Mouse (Mus musculus): ENCODE data around the gene Frmd4b. TPM values are rescaled to one million over a fixed set of nuclear protein-coding genes. Genes with fewer than 3 reads are reported as not detected.

Gene Frmd4b
- polyA plus RNA-seq, 1 experiment from 2014 or later = 17.5 TPM

DNA sequence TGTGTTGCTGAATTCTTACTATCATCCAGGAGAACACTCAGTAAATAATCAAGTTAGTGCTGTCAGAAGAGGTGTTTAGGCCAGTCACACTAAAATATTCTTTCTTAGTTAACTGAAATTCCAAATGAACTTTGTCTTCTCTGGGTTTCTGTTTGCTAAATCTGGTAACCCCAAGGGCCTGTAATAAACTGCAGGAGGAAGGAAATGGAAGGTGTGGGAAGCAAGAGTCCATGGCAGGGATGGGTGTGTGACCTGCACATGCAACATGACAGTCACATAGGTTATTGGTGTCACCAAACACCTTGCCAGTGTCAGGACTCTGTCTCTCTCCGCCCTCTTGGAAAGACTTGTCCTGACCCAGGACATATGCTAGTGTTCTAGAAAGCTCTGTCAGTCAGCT lies 270.4 kb downstream of the Frmd4b start:
- Histone ChIP-seq H3K27ac (replicated peaks; ENCODE audit: low read depth, low read length) (no peak overlapping the region), H3K9ac (ENCODE audit: low read depth, low read length) (no peak overlapping the region), H3K9me3 (ENCODE audit: control insufficient read depth, low read length) (no peaks in the 10 kb centered on the region), H3K4me3 (ENCODE audit: low read depth, low read length) (no peak overlapping the region), H3K36me3 (ENCODE audit: control insufficient read depth, insufficient read depth, low read length) (no peaks in the 10 kb centered on the region), H3K4me2 (ENCODE audit: low read depth, low read length) (no peak overlapping the region), H3K27me3 (replicated peaks; ENCODE audit: control insufficient read depth, insufficient read depth, low read length) (no peaks in the 10 kb centered on the region), H3K4me1 (ENCODE audit: control insufficient read depth, insufficient read depth, low read length) (no peaks in the 10 kb centered on the region)
- 100% methylated on average over 1 of the region's 1 CpGs for WGBS
- ATAC-seq (ENCODE audit: low read depth) (no peak), DNase-seq (ENCODE audit: low spot score) (no peak)

DNA sequence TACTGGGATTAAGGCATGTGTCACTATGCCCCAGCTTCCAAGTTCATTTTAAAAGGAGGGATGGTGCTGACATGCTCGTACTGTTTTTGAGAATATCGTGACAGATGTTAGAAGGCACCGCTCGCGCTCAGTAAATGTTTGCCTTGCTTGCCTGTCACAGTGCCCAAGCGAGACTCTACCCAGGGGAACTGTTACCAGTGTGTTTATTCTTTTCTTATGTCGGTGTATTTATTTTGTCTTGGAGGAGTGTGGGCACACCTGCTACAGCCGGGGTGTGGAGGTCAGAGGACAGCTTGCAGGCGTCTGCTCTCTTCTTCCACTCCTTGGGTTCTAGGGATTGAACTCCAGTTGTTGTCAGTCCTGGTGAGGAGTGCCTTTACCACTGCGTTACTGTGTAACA lies 270.8 kb downstream of the Frmd4b start:
- ATAC-seq (ENCODE audit: low read depth) = no peak
- 60% methylated on average over 10 of the region's 10 CpGs for WGBS
- Histone ChIP-seq H3K36me3 (ENCODE audit: control insufficient read depth, insufficient read depth, low read length) (no peaks in the 10 kb centered on the region), H3K9me3 (ENCODE audit: control insufficient read depth, low read length) (no peaks in the 10 kb centered on the region), H3K27ac (replicated peaks; ENCODE audit: low read depth, low read length) (no peak overlapping the region), H3K27me3 (replicated peaks; ENCODE audit: control insufficient read depth, insufficient read depth, low read length) (no peaks in the 10 kb centered on the region), H3K4me3 (ENCODE audit: low read depth, low read length) (no peak overlapping the region), H3K9ac (ENCODE audit: low read depth, low read length) (no peak overlapping the region), H3K4me2 (ENCODE audit: low read depth, low read length) (no peak overlapping the region), H3K4me1 (ENCODE audit: control insufficient read depth, insufficient read depth, low read length) (no peaks in the 10 kb centered on the region)
- DNase-seq (ENCODE audit: low spot score) = no peak

DNA sequence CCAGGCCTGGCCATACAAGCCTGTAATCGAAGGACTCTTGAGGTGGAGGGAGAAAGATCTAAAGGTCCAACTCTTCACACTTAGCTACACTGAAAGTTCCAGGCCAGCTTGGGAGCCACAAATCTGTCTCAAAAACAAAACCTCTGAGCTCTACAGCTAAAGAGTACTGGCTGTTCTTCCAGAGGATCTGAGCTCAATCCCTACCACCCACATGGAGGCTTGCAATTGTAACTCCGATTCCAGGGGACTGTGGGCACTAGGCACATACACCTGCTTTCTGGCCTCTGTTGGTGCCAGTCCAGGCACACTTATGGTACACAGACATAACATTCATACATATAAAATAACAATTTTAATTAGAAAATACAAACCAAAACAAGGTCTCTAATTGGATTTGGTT lies 271.4 kb downstream of the Frmd4b start:
- H3K4me3 ChIP-seq (ENCODE audit: low read depth, low read length) = no peak overlapping the region
- H3K9ac ChIP-seq (ENCODE audit: low read depth, low read length) = no peak overlapping the region
- DNase-seq (ENCODE audit: low spot score) = no peak
- H3K36me3 ChIP-seq (ENCODE audit: control insufficient read depth, insufficient read depth, low read length) = no peaks in the 10 kb centered on the region
- no peak for ATAC-seq (ENCODE audit: low read depth)
- no peak overlapping the region for H3K4me2 ChIP-seq (ENCODE audit: low read depth, low read length)
- H3K9me3 ChIP-seq (ENCODE audit: control insufficient read depth, low read length) = no peaks in the 10 kb centered on the region
- WGBS = 80% methylated on average over 2 of the region's 2 CpGs
- no peaks in the 10 kb centered on the region for H3K27me3 ChIP-seq (replicated peaks; ENCODE audit: control insufficient read depth, insufficient read depth, low read length)
- H3K4me1 ChIP-seq (ENCODE audit: control insufficient read depth, insufficient read depth, low read length) = no peaks in the 10 kb centered on the region
- H3K27ac ChIP-seq (replicated peaks; ENCODE audit: low read depth, low read length) = no peak overlapping the region

DNA sequence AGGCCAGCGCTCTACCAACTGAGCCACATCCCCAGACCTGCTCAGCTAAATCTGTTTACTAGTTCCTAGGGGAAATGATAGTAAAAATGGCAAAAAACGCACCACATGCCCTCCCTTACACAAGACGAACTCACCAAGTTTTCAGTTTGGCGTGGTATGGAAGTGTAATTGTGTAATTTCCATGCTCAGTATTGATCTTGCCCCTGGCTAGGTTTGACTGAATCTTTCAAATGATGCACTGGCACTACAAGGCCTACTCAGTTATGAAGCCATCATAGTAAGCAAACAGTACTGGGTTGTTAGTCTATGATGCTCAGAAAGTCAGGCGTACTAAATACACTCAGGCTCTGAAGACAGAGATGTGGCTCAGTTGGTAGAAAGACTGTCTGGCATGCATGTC lies 275.2 kb downstream of the Frmd4b start:
- DNase-seq (ENCODE audit: low spot score) (no peak), ATAC-seq (ENCODE audit: low read depth) (no peak)
- Histone ChIP-seq H3K27me3 (replicated peaks; ENCODE audit: control insufficient read depth, insufficient read depth, low read length) (no peaks in the 10 kb centered on the region), H3K9me3 (ENCODE audit: control insufficient read depth, low read length) (no peaks in the 10 kb centered on the region), H3K4me1 (ENCODE audit: control insufficient read depth, insufficient read depth, low read length) (no peaks in the 10 kb centered on the region), H3K4me3 (ENCODE audit: low read depth, low read length) (no peak overlapping the region), H3K27ac (replicated peaks; ENCODE audit: low read depth, low read length) (no peak overlapping the region), H3K36me3 (ENCODE audit: control insufficient read depth, insufficient read depth, low read length) (no peaks in the 10 kb centered on the region), H3K4me2 (ENCODE audit: low read depth, low read length) (no peak overlapping the region), H3K9ac (ENCODE audit: low read depth, low read length) (no peak overlapping the region)
- 93% methylated on average over 5 of the region's 5 CpGs for WGBS

DNA sequence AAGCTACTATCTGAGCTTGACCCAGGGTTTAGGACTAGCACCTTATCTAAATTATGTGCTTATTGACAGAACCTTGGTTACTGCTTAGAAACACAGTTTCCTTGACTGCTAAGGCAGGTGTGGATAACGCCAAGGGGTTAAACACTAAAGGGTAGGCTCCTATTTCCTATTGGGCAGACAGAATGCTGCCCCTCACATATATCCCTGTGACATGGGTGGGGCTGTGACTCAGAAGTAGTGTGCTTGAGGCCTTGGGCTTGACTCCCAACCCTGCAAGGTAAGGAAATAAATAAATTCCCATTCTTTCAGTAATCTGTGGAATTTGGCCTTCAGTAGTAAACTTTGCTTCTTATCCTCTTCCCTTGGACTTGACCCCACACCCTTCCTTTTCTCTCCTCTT lies 275.7 kb downstream of the Frmd4b start:
- Histone ChIP-seq H3K4me1 (ENCODE audit: control insufficient read depth, insufficient read depth, low read length) (no peaks in the 10 kb centered on the region), H3K9me3 (ENCODE audit: control insufficient read depth, low read length) (no peaks in the 10 kb centered on the region), H3K36me3 (ENCODE audit: control insufficient read depth, insufficient read depth, low read length) (no peaks in the 10 kb centered on the region), H3K9ac (ENCODE audit: low read depth, low read length) (no peak overlapping the region), H3K4me3 (ENCODE audit: low read depth, low read length) (no peak overlapping the region), H3K27ac (replicated peaks; ENCODE audit: low read depth, low read length) (no peak overlapping the region), H3K4me2 (ENCODE audit: low read depth, low read length) (no peak overlapping the region), H3K27me3 (replicated peaks; ENCODE audit: control insufficient read depth, insufficient read depth, low read length) (no peaks in the 10 kb centered on the region)
- no peak for DNase-seq (ENCODE audit: low spot score)
- ATAC-seq (ENCODE audit: low read depth) = no peak
- 96% methylated on average over 1 of the region's 1 CpGs for WGBS

DNA sequence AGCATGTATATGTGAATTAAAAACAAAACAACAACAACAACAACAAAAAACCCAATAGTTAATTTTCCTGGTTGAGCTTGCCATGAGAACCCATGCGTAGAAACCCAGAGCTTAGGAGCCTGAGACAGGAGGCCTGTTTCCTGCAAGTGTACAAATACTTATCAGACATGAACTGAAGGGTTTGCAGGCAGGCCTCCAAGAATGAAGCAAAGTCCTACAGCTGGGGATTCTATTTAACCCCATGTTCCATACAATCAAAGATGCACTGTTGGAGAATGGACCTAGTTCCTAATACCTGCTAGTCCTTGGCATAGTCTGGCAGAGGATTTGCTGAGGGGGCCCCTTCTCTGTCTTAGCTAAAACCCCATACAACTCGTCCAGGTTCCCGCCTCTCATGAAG lies 276.2 kb downstream of the Frmd4b start:
- no peaks in the 10 kb centered on the region for H3K36me3 ChIP-seq (ENCODE audit: control insufficient read depth, insufficient read depth, low read length)
- no peaks in the 10 kb centered on the region for H3K4me1 ChIP-seq (ENCODE audit: control insufficient read depth, insufficient read depth, low read length)
- DNase-seq (ENCODE audit: low spot score) (no peak), ATAC-seq (ENCODE audit: low read depth) (no peak)
- WGBS = 86% methylated on average over 3 of the region's 3 CpGs
- H3K27ac ChIP-seq (replicated peaks; ENCODE audit: low read depth, low read length) = no peak overlapping the region
- H3K9ac ChIP-seq (ENCODE audit: low read depth, low read length) = no peak overlapping the region
- no peaks in the 10 kb centered on the region for H3K27me3 ChIP-seq (replicated peaks; ENCODE audit: control insufficient read depth, insufficient read depth, low read length)
- H3K9me3 ChIP-seq (ENCODE audit: control insufficient read depth, low read length) = no peaks in the 10 kb centered on the region
- no peak overlapping the region for H3K4me2 ChIP-seq (ENCODE audit: low read depth, low read length)
- no peak overlapping the region for H3K4me3 ChIP-seq (ENCODE audit: low read depth, low read length)

DNA sequence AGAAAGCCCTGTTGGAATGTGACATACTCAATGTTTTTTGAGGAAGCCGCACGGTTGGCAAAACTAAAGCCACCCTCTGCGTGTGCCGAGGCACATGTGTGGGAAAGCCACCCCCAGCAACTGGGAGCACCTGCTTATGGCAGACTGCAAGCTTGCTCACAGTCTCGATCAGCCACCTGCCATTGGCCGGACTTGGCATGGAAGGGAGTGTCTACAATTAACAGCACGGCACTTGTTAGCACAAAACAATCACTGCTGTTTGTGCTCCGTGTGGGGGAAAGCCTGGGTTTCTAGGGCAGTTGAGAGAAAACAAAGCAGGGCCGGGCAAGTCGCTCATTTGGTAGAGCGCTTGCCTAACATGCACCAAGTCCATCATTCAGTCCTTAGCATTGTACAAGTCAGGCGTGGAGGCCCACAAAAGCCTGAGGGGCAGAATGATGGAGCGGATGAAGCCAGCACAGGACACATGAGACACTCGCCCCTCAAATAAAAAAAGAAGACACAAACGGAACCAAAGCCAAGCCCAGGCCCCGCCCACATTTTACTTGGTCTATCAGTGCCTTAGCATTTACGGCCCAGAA lies 277.0 kb downstream of the Frmd4b start:
- ATAC-seq (ENCODE audit: low read depth) = peak; percentile 22; the same call in 1 of the 2 replicates

DNA sequence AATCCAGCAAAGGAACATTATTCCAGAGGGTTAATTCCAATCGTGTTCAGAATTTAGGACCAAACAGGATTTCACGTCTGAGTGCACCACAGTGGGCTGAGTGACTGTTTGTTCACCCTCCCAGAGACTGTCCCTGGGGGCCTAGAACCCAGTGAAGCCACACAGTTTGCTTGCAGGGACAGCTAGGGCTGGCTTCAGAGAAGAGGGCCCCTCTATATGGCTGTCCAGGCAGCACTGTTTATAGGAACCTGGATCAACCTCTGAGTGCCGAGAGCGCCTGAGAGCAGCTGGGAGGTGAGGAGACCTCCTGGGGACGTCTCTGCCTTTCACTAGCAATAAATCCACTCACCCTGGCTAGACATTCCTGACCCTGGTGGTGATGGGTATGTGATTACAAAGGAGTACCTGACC lies 278.1 kb downstream of the Frmd4b start:
- no peaks in the 10 kb centered on the region for H3K9me3 ChIP-seq (ENCODE audit: control insufficient read depth, low read length)
- 28% methylated on average over 5 of the region's 5 CpGs for WGBS
- H3K4me2 ChIP-seq (ENCODE audit: low read depth, low read length) = no peak overlapping the region
- no peak for DNase-seq (ENCODE audit: low spot score)
- no peaks in the 10 kb centered on the region for H3K36me3 ChIP-seq (ENCODE audit: control insufficient read depth, insufficient read depth, low read length)
- no peak overlapping the region for H3K27ac ChIP-seq (replicated peaks; ENCODE audit: low read depth, low read length)
- ATAC-seq (ENCODE audit: low read depth) = no peak
- H3K9ac ChIP-seq (ENCODE audit: low read depth, low read length) = no peak overlapping the region
- no peaks in the 10 kb centered on the region for H3K4me1 ChIP-seq (ENCODE audit: control insufficient read depth, insufficient read depth, low read length)
- H3K27me3 ChIP-seq (replicated peaks; ENCODE audit: control insufficient read depth, insufficient read depth, low read length) = no peaks in the 10 kb centered on the region
- H3K4me3 ChIP-seq (ENCODE audit: low read depth, low read length) = no peak overlapping the region

More for the DNA sequence above, 277.0 kb downstream of the Frmd4b start:
- no peak overlapping the region for H3K9ac ChIP-seq (ENCODE audit: low read depth, low read length)
- H3K27me3 ChIP-seq (replicated peaks; ENCODE audit: control insufficient read depth, insufficient read depth, low read length) = no peaks in the 10 kb centered on the region
- 73% methylated on average over 17 of the region's 17 CpGs for WGBS
- H3K4me1 ChIP-seq (ENCODE audit: control insufficient read depth, insufficient read depth, low read length) = no peaks in the 10 kb centered on the region
- no peak overlapping the region for H3K4me2 ChIP-seq (ENCODE audit: low read depth, low read length)
- no peaks in the 10 kb centered on the region for H3K9me3 ChIP-seq (ENCODE audit: control insufficient read depth, low read length)
- H3K27ac ChIP-seq (replicated peaks; ENCODE audit: low read depth, low read length) = no peak overlapping the region
- H3K36me3 ChIP-seq (ENCODE audit: control insufficient read depth, insufficient read depth, low read length) = no peaks in the 10 kb centered on the region
- no peak overlapping the region for H3K4me3 ChIP-seq (ENCODE audit: low read depth, low read length)
- DNase-seq (ENCODE audit: low spot score) = peak; percentile 60

DNA sequence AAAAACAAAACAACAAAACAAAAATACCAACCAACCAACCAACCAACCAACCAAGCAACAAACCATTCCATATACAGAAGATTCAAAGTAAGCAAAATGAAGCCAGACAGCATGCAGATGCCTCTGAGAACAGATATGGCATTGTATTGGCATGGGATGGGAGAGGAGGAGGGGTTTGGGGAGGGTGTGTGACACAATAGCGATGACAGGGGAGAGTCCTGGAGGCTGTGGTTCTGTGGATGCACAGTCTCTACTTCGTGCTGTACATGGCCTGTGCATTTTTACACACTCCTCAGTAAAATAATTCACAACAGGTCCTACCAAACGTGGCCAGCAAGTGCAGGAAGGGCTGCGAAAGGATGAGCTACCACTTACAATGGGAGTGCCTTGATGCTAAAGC lies 278.5 kb downstream of the Frmd4b start:
- no peak overlapping the region for H3K27ac ChIP-seq (replicated peaks; ENCODE audit: low read depth, low read length)
- no peaks in the 10 kb centered on the region for H3K36me3 ChIP-seq (ENCODE audit: control insufficient read depth, insufficient read depth, low read length)
- no peak overlapping the region for H3K4me3 ChIP-seq (ENCODE audit: low read depth, low read length)
- H3K9me3 ChIP-seq (ENCODE audit: control insufficient read depth, low read length) = no peaks in the 10 kb centered on the region
- ATAC-seq (ENCODE audit: low read depth) (0 out of 2 replicates have a peak, but pooled peaks have one; percentile 12), DNase-seq (ENCODE audit: low spot score) (no peak)
- no peaks in the 10 kb centered on the region for H3K27me3 ChIP-seq (replicated peaks; ENCODE audit: control insufficient read depth, insufficient read depth, low read length)
- WGBS = 44% methylated on average over 4 of the region's 4 CpGs
- H3K4me1 ChIP-seq (ENCODE audit: control insufficient read depth, insufficient read depth, low read length) = no peaks in the 10 kb centered on the region
- H3K9ac ChIP-seq (ENCODE audit: low read depth, low read length) = no peak overlapping the region
- H3K4me2 ChIP-seq (ENCODE audit: low read depth, low read length) = no peak overlapping the region

Data from embryonic facial prominence, embryonic 14.5 days (tissue).